Mouse (Mus musculus): ENCODE results near the gene Exoc3l4. TPM values are rescaled to one million over a fixed set of nuclear protein-coding genes. Genes with fewer than 3 reads are reported as not detected.

The Exoc3l4 gene
- total RNA-seq, 2 experiments from 2014 or later: 1.8 to 4.6 TPM

DNA sequence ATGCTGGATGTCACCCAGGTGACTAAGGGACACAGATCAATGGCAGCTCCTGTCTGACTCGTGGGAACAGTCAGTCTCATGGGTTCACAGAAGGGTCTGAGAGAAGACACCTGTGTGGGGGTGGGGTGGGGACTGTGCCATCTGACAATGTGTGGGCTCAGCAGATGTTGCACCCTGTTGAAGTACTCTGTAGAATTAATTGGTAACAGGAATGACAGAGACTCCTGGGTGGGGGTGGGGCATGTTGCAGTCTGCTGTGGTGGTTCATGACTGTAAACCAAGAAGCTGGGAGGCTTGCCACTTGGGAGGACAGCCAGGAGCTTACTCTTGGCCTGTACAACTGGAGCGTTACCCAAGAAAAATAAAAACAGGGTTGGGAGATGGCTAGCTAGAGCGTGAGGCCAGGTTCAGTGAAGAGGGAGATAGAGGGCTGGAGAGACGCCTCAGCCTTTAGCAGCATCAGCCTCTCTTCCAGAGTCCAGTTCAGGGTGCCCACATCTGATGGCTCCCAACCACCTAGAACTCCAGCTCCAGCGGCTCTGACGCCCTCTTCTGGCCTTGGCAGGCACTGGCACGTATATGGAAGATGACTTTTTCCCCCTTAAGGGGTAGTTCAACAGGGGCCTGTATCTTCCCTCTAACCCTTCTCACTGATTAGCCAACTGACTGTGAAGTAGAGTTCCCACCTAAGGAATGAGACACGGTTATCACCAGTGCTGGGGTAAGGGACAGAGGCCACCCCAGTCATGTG is 58.3 kb downstream of the Exoc3l4 start:
- intact Hi-C loops (cut with DNase I): no loop called here
- peak; percentile 90 to 91 for DNase-seq

DNA sequence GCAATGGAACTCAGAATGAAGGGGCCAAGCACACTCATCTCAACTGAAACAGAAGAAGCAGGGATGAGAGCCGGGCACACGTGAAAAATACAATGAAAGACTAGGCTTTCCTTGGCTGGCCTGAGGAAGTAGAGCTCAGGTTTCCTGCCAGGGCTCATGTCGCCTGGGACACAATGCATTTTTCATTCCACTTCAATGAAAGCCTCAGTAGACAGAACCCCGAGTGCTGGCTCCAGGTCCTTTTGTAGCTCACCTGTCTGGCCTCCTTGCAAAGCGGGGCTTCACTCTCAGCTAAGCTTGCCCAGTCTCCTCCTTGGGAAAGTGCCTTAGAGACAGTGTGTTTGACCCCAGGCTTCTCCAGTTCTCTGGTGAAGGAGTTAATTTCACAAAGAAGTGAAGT is 62.1 kb downstream of the Exoc3l4 start:
- intact Hi-C loops (cut with DNase I): no loop called here
- no peak for DNase-seq

GRCm38 (mm10) chr12:111479917-111480316 is 63.1 kb downstream of the Exoc3l4 start:
- no peak for DNase-seq
- intact Hi-C loops (cut with DNase I): no loop called here

Other genes with a start within 250 kb of the Exoc3l4 start
- not detected for gene 4930595D18Rik, start 232.5 kb upstream of the Exoc3l4 start, total RNA-seq (2021)
- not detected for gene Amn, start 145.9 kb upstream of the Exoc3l4 start, total RNA-seq (2021)
- gene Cdc42bpb, start 39.3 kb upstream of the Exoc3l4 start, total RNA-seq (2021): 10 to 100 TPM; 18.6 to 18.7 TPM
- gene Lbhd2, start 10.2 kb upstream of the Exoc3l4 start, total RNA-seq (2021): not detected
- 10 to 100 TPM; 22.0 to 22.6 TPM for gene Tnfaip2, start 25.5 kb downstream of the Exoc3l4 start, total RNA-seq (2021)
- gene Gm266, start 68.8 kb downstream of the Exoc3l4 start, total RNA-seq (2021): under 1 TPM; 0.69 to 0.84 TPM
- 100 to 1,000 TPM; 123 to 146 TPM for gene Eif5, start 121.0 kb downstream of the Exoc3l4 start, total RNA-seq (2021)
- gene Mark3, start 157.5 kb downstream of the Exoc3l4 start, total RNA-seq (2021): 10 to 100 TPM; 49.6 to 51.3 TPM